Mouse (Mus musculus) midbrain, embryonic 10.5 days (tissue): Measurements from ENCODE around the gene Olfr1500. TPM values are rescaled to one million over a fixed set of nuclear protein-coding genes. Genes with fewer than 3 reads are reported as not detected.
"Not testable (repeated sequence)": the region's sequence is repeated elsewhere in the genome, so short reads cannot be mapped to it uniquely, and the experiment has no call there.

Source experiments
- DNase-seq: peaks from one replicate; pipeline ENCODE4 v3.0.0-alpha.2; 2017; ENCODE audit warnings: low spot score
- H3K27ac ChIP-seq: fragments of 300-500 bp; sonication (generic); replicated peaks from 2 replicates; pipeline ENCODE4 v1.5.1; 2016; ENCODE audit warnings: mild to moderate bottlenecking
- H3K27me3 ChIP-seq: fragments of 300-500 bp; sonication (generic); 2 replicates; pipeline ENCODE4 v1.6.1; 2016; ENCODE audit warnings: low read depth, mild to moderate bottlenecking; ENCODE audit not compliant: poor library complexity, severe bottlenecking
- H3K36me3 ChIP-seq: fragments of 300-500 bp; sonication (generic); 2 replicates; pipeline ENCODE4 v1.6.1; 2016; ENCODE audit warnings: mild to moderate bottlenecking, moderate library complexity
- H3K4me1 ChIP-seq: fragments of 300-500 bp; sonication (generic); 2 replicates; pipeline ENCODE4 v1.6.1; 2016
- H3K4me3 ChIP-seq: fragments of 300-500 bp; sonication (generic); 2 replicates; pipeline ENCODE4 v1.5.1; 2016; ENCODE audit warnings: mild to moderate bottlenecking, moderate library complexity
- H3K9me3 ChIP-seq: fragments of 300-500 bp; sonication (generic); replicated peaks from 2 replicates; pipeline ENCODE4 v1.6.1; 2016; ENCODE audit warnings: mild to moderate bottlenecking
- WGBS: fragments of 180-500 bp; shearing (Covaris S2); methylation state at CpG from one replicate; pipeline ENCODE4 v1.1.7; 2016; 5-methylcytosine and 5-hydroxymethylcytosine counted together
- polyA plus RNA-seq: library from polyadenylated mRNA; unstranded; fragments of >200 nt; fragmentation: Nextera tagmentation; extraction: Ambion mirVana; gene quantifications from 2 replicates; pipeline ENCODE4 v1.2.1, GENCODE M21; 2016

Olfr1500 gene
- polyA plus RNA-seq = not detected in 2 replicates

- Histone ChIP-seq H3K27ac (no peak within 1 kb of the TSS), H3K9me3 (no peaks in the 10 kb centered on the region), H3K36me3 (no peaks in the 10 kb centered on the region), H3K4me3 (no peak within 1 kb of the TSS), H3K27me3 (no peaks in the 10 kb centered on the region), H3K4me1 (no peaks in the 10 kb centered on the region)
- no peak for DNase-seq
Measured at GRCm38 (mm10) chr19:13830388-13830787, at the start of gene Olfr1500. Olfr1500 (minus strand) TSS chr19:13830488.

DNA sequence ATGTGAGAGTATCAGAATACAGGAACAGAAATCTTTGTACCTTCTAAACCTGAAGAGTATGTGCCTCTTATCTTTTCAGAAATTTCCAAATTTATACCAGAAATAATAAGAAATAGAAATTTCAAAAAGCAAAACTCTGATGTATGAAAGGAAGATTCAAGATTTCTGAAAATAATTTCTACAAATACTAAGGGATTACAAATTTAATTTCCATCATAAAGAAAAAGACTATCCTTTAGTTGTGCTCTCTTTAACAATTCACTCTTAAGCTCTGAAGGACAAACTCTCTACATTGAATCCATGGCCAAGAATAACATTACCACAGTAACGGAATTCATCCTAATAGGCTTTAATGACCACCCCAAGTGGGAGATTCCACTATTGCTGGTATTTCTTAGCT, 31.2 kb upstream of the Olfr1500 start, which contains the start of gene Olfr1502:
Gene Olfr1502, plus strand, starts transcription at position 301 of the 400 bp plus-strand sequence.
- Histone ChIP-seq H3K9me3 (no peaks in the 10 kb centered on the region), H3K36me3 (no peaks in the 10 kb centered on the region), H3K27me3 (no peaks in the 10 kb centered on the region), H3K27ac (no peak within 1 kb of the TSS), H3K4me1 (no peaks in the 10 kb centered on the region), H3K4me3 (no peak within 1 kb of the TSS)
- 85% methylated on average over 1 of the region's 1 CpGs for whole genome bisulfite sequencing
- no peak for DNase-seq

DNA sequence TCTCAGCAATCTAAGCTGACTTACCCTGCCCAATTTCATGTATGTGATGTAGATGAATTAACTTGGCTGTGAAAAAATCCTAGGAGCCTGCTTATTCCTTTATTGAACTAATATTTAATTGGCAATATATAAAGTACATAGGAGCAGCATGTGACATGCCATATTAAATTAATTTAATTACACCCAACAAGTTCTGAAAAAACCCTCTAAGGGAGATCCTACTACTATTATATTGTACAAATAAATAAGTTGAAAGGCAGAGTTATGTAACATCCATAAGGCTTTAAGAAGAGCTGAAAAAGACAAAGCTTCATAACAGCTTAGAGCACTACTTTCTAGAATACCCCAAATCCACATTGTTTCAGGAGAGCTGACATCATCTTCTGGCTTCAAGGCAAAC, 20.3 kb upstream of the Olfr1500 start, which contains the start of gene Olfr1501:
Gene Olfr1501, minus strand, starts transcription at position 101 of the 400 bp plus-strand sequence.
- H3K4me1 ChIP-seq, H3K27me3 ChIP-seq, H3K9me3 ChIP-seq, H3K36me3 ChIP-seq, H3K4me3 ChIP-seq, H3K27ac ChIP-seq, DNase-seq: not testable (repeated sequence)

DNA sequence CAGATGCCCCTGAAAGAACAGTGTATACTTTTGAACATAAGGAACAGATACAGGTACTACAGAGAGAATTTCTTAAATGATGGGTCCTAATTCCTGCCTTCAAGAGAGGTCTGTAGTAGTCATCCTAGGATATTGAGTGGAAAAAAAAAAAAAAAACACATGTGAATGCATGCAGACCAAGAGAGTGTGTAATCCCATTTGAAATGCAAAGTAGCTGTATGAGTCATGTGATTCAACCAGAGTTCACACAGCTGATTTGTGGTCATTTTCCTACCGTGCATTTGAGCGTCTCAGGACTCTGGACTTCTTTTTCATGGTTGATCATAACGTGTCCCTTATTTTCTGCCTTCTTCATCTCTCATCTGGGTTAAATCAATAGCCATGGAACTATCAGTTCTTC, 1.8 kb downstream of the Olfr1500 start:
- no peak overlapping the region for H3K4me3 ChIP-seq
- no peak for DNase-seq
- H3K27me3 ChIP-seq = no peaks in the 10 kb centered on the region
- H3K27ac ChIP-seq = no peak overlapping the region
- whole genome bisulfite sequencing = 84% methylated on average over 3 of the region's 3 CpGs
- H3K9me3 ChIP-seq = no peaks in the 10 kb centered on the region
- no peaks in the 10 kb centered on the region for H3K4me1 ChIP-seq
- H3K36me3 ChIP-seq = no peaks in the 10 kb centered on the region

GRCm38 (mm10) chr19:13820847-13821246, 9.4 kb downstream of the Olfr1500 start:
- Histone ChIP-seq H3K36me3 (no peaks in the 10 kb centered on the region), H3K27ac (no peak overlapping the region), H3K4me1 (no peaks in the 10 kb centered on the region), H3K27me3 (no peaks in the 10 kb centered on the region), H3K4me3 (no peak overlapping the region), H3K9me3 (no peaks in the 10 kb centered on the region)
- 73% methylated on average over 5 of the region's 5 CpGs for WGBS
- DNase-seq = no peak

DNA sequence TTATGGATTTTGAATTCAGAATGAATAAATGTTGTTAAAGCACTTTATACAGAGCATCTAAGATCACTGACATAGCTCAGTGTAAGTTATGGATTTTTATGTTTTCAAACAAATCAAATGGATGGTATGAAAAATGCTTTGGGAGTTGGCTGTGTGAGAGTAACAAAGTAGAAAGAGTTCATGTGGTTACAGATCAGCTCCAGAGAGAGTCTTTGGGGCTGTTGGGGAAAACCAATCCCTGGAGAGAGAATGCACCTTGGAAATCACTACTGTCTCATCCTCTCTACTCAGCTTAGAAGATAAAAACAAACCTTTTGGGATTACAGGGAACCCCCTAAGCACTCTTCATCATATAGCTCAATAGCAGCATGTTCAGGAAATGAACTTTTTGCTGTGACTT, 10.9 kb downstream of the Olfr1500 start, which contains the start of gene Olfr1499:
Gene Olfr1499, minus strand, starts transcription at position 101 of the 400 bp plus-strand sequence.
- Histone ChIP-seq H3K27me3 (no peaks in the 10 kb centered on the region), H3K36me3 (no peaks in the 10 kb centered on the region), H3K9me3 (no peaks in the 10 kb centered on the region), H3K4me1 (no peaks in the 10 kb centered on the region), H3K4me3 (no peak within 1 kb of the TSS), H3K27ac (no peak within 1 kb of the TSS)
- DNase-seq = no peak

DNA sequence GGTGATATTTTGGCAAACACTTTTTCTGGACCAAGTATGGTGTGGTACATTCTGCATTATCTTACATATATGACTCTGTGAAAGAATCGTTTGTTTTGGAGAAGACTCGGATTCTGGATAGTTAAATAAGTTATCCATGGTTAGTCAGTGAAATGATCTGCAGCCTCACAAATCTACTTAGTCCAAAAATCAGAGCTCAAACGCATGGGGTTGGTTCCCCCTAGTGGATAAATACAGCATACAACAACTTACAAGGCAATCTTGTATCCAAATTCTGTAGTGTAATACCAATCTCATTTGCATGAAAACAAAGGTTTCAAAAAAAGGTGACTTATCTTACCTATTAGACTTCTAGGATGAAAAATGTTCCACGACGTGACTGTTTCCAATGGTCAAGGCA, 11.5 kb downstream of the Olfr1500 start:
- no peaks in the 10 kb centered on the region for H3K36me3 ChIP-seq
- WGBS = 37% methylated on average over 5 of the region's 5 CpGs
- H3K4me3 ChIP-seq = no peak overlapping the region
- DNase-seq = no peak
- no peaks in the 10 kb centered on the region for H3K9me3 ChIP-seq
- no peaks in the 10 kb centered on the region for H3K27me3 ChIP-seq
- no peak overlapping the region for H3K27ac ChIP-seq
- H3K4me1 ChIP-seq = no peaks in the 10 kb centered on the region

- Histone ChIP-seq H3K36me3 (no peaks in the 10 kb centered on the region), H3K4me1 (no peaks in the 10 kb centered on the region), H3K27ac (no peak overlapping the region), H3K9me3 (no peaks in the 10 kb centered on the region), H3K4me3 (no peak overlapping the region), H3K27me3 (no peaks in the 10 kb centered on the region)
- 65% methylated on average over 2 of the region's 2 CpGs for WGBS
- no peak for DNase-seq
Measured at GRCm38 (mm10) chr19:13812823-13813222, 17.5 kb downstream of the Olfr1500 start.

- 76% methylated on average over 1 of the region's 1 CpGs for WGBS
Measured at GRCm38 (mm10) chr19:13805486-13805885, 24.8 kb downstream of the Olfr1500 start.

GRCm38 (mm10) chr19:13798102-13798501, 32.2 kb downstream of the Olfr1500 start, which contains the start of gene Olfr1497:
Olfr1497 (minus strand) TSS chr19:13798202.
- Histone ChIP-seq H3K27me3 (no peaks in the 10 kb centered on the region), H3K9me3 (no peaks in the 10 kb centered on the region), H3K27ac (no peak within 1 kb of the TSS), H3K36me3 (no peaks in the 10 kb centered on the region), H3K4me3 (no peak within 1 kb of the TSS), H3K4me1 (no peaks in the 10 kb centered on the region)
- DNase-seq = no peak

More at GRCm38 (mm10) chr19:13805486-13805885, 24.8 kb downstream of the Olfr1500 start:
- not testable (repeated sequence) for H3K27ac ChIP-seq, H3K36me3 ChIP-seq, DNase-seq, H3K4me3 ChIP-seq, H3K27me3 ChIP-seq, H3K9me3 ChIP-seq, H3K4me1 ChIP-seq

- DNase-seq = no peak
- Histone ChIP-seq H3K4me1 (no peaks in the 10 kb centered on the region), H3K27ac (no peak within 1 kb of the TSS), H3K4me3 (no peak within 1 kb of the TSS), H3K36me3 (no peaks in the 10 kb centered on the region), H3K27me3 (no peaks in the 10 kb centered on the region), H3K9me3 (no peaks in the 10 kb centered on the region)
- WGBS = 86% methylated on average over 1 of the region's 1 CpGs
Measured at GRCm38 (mm10) chr19:13777578-13777977, 52.7 kb downstream of the Olfr1500 start, which contains the start of gene Olfr1496. Olfr1496 (plus strand) TSS chr19:13777878.
